Mouse (Mus musculus) forebrain, embryonic 11.5 days (tissue): ENCODE measurements around the gene Abhd17a. TPM values are rescaled to one million over a fixed set of nuclear protein-coding genes. Genes with fewer than 3 reads are reported as not detected.
"Not testable (repeated sequence)": the region's sequence is repeated elsewhere in the genome, so short reads cannot be mapped to it uniquely, and the experiment has no call there.

ENCODE experiments used
- ATAC-seq: fragments of 200-750 bp; cut with Nextera tagmentation; replicated peaks from 2 replicates; pipeline ENCODE4 v1.8.0; 2017; ENCODE audit warnings: moderate TSS enrichment; ENCODE audit not compliant: low FRiP score
- DNase-seq: peaks from one replicate; pipeline ENCODE4 v3.0.0-alpha.2; 2017; ENCODE audit warnings: low spot score
- H3K27ac ChIP-seq: fragments of 300-500 bp; sonication (generic); 2 replicates; pipeline ENCODE4 v1.5.1; 2014; ENCODE audit warnings: low read depth, low read length
- H3K27me3 ChIP-seq: fragments of 300-500 bp; sonication (generic); 2 replicates; pipeline ENCODE4 v1.6.1; 2014; ENCODE audit warnings: mild to moderate bottlenecking, low read length, mixed read lengths; ENCODE audit not compliant: control insufficient read depth, insufficient read depth
- H3K36me3 ChIP-seq: fragments of 300-500 bp; sonication (generic); 2 replicates; pipeline ENCODE4 v1.6.1; 2014; ENCODE audit warnings: mild to moderate bottlenecking, low read length, moderate library complexity, mixed read lengths; ENCODE audit not compliant: control insufficient read depth, insufficient read depth
- H3K4me1 ChIP-seq: fragments of 300-500 bp; sonication (generic); replicated peaks from 2 replicates; pipeline ENCODE4 v1.6.1; 2014; ENCODE audit warnings: low read length, mixed read lengths; ENCODE audit not compliant: control insufficient read depth, insufficient read depth
- H3K4me2 ChIP-seq: fragments of 300-500 bp; sonication (generic); 2 replicates; pipeline ENCODE4 v1.6.1; 2014; ENCODE audit warnings: low read depth, mild to moderate bottlenecking, low read length, moderate library complexity, mixed read lengths; ENCODE audit not compliant: severe bottlenecking
- H3K4me3 ChIP-seq: fragments of 300-500 bp; sonication (generic); 2 replicates; pipeline ENCODE4 v1.5.1; 2014; ENCODE audit warnings: low read depth, low read length
- H3K9ac ChIP-seq: fragments of 300-500 bp; sonication (generic); 2 replicates; pipeline ENCODE4 v1.6.1; 2014; ENCODE audit warnings: low read length
- H3K9me3 ChIP-seq: fragments of 300-500 bp; sonication (generic); 2 replicates; pipeline ENCODE4 v1.6.1; 2016; ENCODE audit warnings: low read length, mixed read lengths; ENCODE audit not compliant: control insufficient read depth
- WGBS: fragments of 180-500 bp; shearing (Covaris S2); extraction: QIAGEN DNeasy Blood & Tissue Kit; methylation state at CpG from one replicate; pipeline ENCODE4 v1.1.7; 2014; 5-methylcytosine and 5-hydroxymethylcytosine counted together
- polyA plus RNA-seq: library from polyadenylated mRNA; unstranded; fragments of >200 nt; fragmentation: Nextera tagmentation; extraction: Ambion mirVana; gene quantifications from 2 replicates; pipeline ENCODE4 v1.2.1, GENCODE M21; 2014

Abhd17a gene
- polyA plus RNA-seq, 1 experiment from 2014 or later = 94.6 TPM

DNA sequence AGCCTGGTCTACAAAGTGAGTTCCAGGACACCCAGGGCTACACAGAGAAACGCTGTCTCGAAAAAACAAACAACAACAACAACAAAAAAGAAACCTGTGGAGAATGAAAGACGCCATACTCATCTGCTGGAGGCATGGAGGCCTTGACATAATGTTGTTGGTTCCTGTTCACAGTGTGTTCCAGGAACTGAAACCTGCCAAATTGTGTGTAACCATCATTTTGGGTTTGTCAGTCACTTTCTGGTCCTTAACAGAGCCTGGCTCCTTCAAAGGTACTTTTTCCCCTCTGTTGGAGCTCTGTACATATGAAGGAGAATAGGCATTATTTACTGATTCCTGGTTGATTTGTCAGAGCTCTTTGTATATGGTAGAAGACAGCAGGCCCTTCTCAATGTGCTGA, 21.8 kb upstream of the Abhd17a start:
- no peak for ATAC-seq
- Histone ChIP-seq H3K4me3 (no peak overlapping the region), H3K4me1 (no peaks in the 10 kb centered on the region), H3K9ac (no peak overlapping the region), H3K36me3 (no peaks in the 10 kb centered on the region; the same call in 1 of the 2 replicates), H3K27me3 (no peaks in the 10 kb centered on the region), H3K4me2 (no peak overlapping the region), H3K27ac (no peak overlapping the region), H3K9me3 (no peaks in the 10 kb centered on the region)
- WGBS = 94% methylated on average over 3 of the region's 3 CpGs
- DNase-seq = no peak

DNA sequence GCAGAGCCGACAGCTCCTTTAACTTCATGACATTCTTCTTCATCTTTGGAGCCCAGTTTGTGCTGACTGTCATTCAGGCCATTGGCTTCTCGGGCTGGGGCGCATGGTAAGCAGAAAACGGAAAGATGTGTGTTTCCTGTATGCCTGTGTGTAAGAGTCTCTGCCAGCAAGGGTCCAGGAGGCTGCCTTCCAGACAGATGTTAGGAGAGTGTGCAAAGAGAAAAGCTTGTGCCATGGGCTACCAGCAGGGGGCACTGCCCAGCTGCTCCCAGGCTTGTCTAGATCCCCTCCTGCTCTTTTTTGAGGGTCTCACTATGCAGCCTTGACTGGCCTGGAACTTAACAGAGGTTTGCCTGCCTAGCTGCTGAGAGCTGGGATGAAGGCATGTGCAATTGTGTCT, 20.9 kb upstream of the Abhd17a start:
- no peak overlapping the region for H3K27ac ChIP-seq
- no peak for ATAC-seq
- 70% methylated on average over 4 of the region's 4 CpGs for whole genome bisulfite sequencing

DNA sequence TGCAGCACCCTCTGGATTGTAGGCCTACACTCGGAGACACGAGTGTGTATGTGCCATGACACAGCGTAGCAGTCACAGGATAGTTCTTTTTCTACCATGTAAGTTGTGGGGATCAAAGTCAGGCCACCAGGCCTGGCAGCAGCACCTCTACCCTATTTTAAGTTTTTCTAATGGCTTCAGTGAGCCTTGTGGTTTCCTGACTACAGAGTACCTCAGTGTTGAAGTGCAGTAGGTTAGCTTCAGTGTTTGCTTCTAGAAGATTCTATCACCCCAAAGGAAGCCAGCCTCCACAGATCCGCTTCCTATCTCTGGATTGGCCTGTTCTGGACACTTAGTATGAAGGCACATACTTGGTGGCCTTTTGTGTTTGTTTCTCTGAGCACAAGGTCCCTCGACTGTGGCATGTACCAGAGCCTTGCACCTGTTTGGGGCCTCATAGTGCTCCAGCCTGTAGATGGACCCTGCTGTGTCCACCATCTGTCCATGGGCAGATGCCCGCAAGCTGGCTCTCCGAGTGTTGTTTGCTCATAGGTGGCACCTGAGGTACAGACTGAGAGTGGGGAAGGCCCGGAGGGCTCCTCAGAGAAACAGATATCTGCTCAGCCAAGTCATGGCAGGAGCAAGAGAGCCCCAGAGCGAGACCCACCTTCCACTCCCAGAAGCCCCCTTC, 20.1 kb upstream of the Abhd17a start:
- Histone ChIP-seq H3K9ac (no peak overlapping the region), H3K4me1 (no peaks in the 10 kb centered on the region), H3K9me3 (no peaks in the 10 kb centered on the region), H3K4me2 (no peak overlapping the region), H3K27me3 (no peaks in the 10 kb centered on the region), H3K27ac (no peak overlapping the region), H3K36me3 (no peaks in the 10 kb centered on the region; the same call in 1 of the 2 replicates), H3K4me3 (no peak overlapping the region)
- WGBS = 91% methylated on average over 9 of the region's 9 CpGs
- DNase-seq (no peak), ATAC-seq (no peak)

More for the DNA sequence above, 20.9 kb upstream of the Abhd17a start:
- no peaks in the 10 kb centered on the region for H3K9me3 ChIP-seq
- H3K4me1 ChIP-seq = no peaks in the 10 kb centered on the region
- no peaks in the 10 kb centered on the region; the same call in 1 of the 2 replicates for H3K36me3 ChIP-seq
- no peak overlapping the region for H3K4me3 ChIP-seq
- H3K27me3 ChIP-seq = no peaks in the 10 kb centered on the region
- no peak overlapping the region for H3K9ac ChIP-seq
- H3K4me2 ChIP-seq = no peak overlapping the region
- peak; percentile 76 for DNase-seq

DNA sequence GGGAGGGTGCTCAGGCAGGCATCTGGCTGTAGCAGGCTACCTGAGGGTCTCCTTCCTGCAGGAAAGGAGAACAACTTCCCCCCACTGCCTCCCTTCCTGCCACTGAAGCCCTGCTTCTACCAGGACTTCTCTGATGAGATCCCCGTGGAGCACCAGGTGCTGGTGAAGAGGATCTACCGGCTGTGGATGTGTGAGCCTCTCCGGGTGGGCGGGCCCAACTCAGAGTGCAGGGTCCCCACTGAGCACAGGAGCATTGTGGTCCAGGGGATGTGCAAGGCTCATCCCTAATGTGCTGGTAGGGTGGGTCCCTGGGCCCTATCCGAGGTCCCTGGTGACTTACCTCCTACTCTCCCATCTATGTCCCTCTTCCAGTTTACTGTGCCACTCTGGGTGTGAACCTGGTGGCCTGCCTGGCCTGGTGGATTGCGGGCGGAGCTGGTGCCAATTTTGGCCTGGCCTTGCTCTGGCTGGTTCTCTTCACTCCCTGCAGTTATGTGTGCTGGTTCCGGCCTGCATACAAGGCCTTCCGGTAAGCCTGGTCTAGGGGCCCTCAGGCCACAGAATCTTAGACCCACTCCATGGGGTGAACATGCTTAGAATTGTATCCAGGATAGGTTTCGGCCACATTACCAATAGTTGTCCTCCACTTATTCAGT, 19.3 kb upstream of the Abhd17a start:
- H3K36me3 ChIP-seq = no peaks in the 10 kb centered on the region; the same call in 1 of the 2 replicates
- no peaks in the 10 kb centered on the region for H3K9me3 ChIP-seq
- 90% methylated on average over 10 of the region's 10 CpGs for WGBS
- H3K4me1 ChIP-seq = 0 out of 2 replicates have a peak, but pooled peaks cover 2% of the 10 kb centered on the region
- ATAC-seq = no peak
- no peak overlapping the region for H3K27ac ChIP-seq
- H3K9ac ChIP-seq = no peak overlapping the region
- no peak overlapping the region for H3K4me3 ChIP-seq
- no peak for DNase-seq
- no peak overlapping the region for H3K4me2 ChIP-seq
- H3K27me3 ChIP-seq = no peaks in the 10 kb centered on the region

DNA sequence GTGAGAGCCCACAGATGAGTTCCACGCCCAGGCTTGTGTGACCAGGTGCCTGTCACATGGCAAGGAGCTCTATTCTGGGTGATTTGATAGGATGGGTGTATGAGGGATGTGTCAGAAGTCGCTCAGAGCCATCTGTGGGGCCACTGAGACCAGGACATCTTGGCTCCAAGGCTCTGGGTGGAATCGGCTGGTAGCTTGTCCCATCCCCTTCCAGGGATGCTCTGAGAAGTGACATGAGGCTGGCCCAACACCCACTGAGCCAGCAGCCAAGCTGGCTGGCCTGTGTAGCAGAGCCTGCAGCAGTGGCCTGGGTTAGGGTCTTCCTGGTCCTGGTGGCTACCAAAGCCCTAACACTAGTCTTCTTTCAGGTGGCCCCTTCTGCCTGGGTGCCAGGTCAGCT, 18.3 kb upstream of the Abhd17a start:
- H3K36me3 ChIP-seq = no peaks in the 10 kb centered on the region; the same call in 1 of the 2 replicates
- no peak for ATAC-seq
- no peak overlapping the region for H3K9ac ChIP-seq
- H3K27me3 ChIP-seq = no peaks in the 10 kb centered on the region
- no peak for DNase-seq
- H3K27ac ChIP-seq = no peak overlapping the region
- H3K4me3 ChIP-seq = no peak overlapping the region
- 91% methylated on average over 3 of the region's 3 CpGs for WGBS
- peaks cover 8% of the 10 kb centered on the region for H3K4me1 ChIP-seq
- H3K4me2 ChIP-seq = no peak overlapping the region
- H3K9me3 ChIP-seq = no peaks in the 10 kb centered on the region

DNA sequence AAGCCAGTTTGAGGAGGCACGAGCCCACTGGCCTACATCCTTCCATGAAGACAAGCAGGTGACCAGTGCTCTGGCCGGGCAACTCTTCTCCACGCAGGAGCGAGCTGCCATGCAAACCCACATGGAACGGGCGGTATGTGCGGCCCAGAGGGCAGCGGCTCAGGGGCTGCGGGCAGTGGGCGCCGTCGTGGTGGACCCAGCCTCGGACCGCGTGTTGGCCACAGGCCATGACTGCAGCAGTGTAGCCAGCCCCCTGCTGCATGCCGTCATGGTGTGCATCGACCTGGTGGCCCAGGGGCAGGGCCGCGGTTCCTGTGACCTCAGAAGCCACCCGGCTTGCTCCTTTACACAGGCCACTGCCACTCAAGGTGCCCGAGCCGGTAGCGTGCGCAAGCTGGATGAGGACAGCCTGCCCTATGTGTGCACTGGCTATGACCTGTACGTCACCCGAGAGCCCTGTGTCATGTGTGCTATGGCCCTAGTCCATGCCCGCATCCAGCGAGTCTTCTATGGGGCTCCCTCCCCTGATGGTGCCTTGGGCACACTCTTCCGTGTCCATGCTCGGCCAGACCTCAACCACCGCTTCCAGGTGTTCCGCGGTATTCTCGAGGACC, 16.7 kb upstream of the Abhd17a start:
- no peaks in the 10 kb centered on the region for H3K9me3 ChIP-seq
- H3K27me3 ChIP-seq = no peaks in the 10 kb centered on the region
- H3K9ac ChIP-seq = no peak overlapping the region
- DNase-seq = no peak
- ATAC-seq = no peak
- H3K4me2 ChIP-seq = no peak overlapping the region
- H3K4me1 ChIP-seq = peaks cover 9% of the 10 kb centered on the region
- H3K27ac ChIP-seq = no peak overlapping the region
- H3K4me3 ChIP-seq = no peak overlapping the region
- H3K36me3 ChIP-seq = no peaks in the 10 kb centered on the region; the same call in 1 of the 2 replicates
- WGBS = 95% methylated on average over 34 of the region's 34 CpGs

DNA sequence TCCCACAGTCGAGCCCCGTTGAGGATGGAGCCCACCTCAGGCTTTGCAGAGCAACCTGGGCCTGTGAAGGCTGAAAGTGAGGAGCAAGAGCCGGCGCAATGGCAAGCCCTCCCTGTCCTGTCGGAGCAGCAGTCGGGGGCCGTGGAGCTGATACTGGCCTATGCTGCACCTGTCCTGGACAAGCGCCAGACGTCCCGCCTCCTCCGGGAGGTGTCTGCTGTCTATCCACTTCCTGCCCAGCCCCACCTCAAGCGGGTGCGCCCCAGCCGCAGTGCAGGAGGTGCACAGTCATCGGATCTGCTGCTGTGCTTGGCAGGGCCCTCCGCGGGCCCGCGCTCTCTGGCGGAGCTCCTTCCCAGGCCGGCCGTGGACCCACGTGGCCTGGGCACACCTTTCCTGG, 16.2 kb upstream of the Abhd17a start:
- ATAC-seq (no peak), DNase-seq (no peak)
- H3K9me3 ChIP-seq = no peaks in the 10 kb centered on the region
- WGBS = 94% methylated on average over 23 of the region's 23 CpGs
- H3K27ac ChIP-seq = no peak overlapping the region
- no peak overlapping the region for H3K4me2 ChIP-seq
- peaks cover 9% of the 10 kb centered on the region for H3K4me1 ChIP-seq
- no peak overlapping the region for H3K4me3 ChIP-seq
- H3K27me3 ChIP-seq = no peaks in the 10 kb centered on the region
- H3K36me3 ChIP-seq = no peaks in the 10 kb centered on the region; the same call in 1 of the 2 replicates
- H3K9ac ChIP-seq = no peak overlapping the region

DNA sequence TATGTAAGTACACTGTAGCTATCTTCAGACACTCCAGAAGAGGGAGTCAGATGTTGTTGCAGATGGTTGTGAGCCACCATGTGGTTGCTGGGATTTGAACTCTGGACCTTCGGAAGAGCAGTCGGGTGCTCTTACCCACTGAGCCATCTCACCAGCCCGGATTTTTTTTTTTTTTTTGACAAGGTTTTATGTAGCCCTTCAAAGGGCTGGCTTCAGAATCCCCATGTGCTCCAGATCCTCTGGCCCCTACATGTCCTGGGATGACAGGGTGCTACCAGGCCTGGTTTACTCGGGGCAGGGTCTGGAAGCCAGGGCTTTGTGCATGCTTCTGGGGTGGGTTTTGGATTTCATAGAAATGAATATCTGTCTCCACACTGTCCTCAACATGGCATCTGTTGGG, 15.6 kb upstream of the Abhd17a start, which contains the start of gene Gm49322:
Gene Gm49322, plus strand, starts transcription at position 301 of the 400 bp plus-strand sequence.
- H3K4me3 ChIP-seq, DNase-seq, H3K4me2 ChIP-seq, H3K36me3 ChIP-seq, H3K4me1 ChIP-seq, H3K9ac ChIP-seq, H3K9me3 ChIP-seq, H3K27me3 ChIP-seq, ATAC-seq, H3K27ac ChIP-seq: not testable (repeated sequence)
- WGBS = 75% methylated on average over 2 of the region's 4 CpGs
